Mouse (Mus musculus) thymus, postnatal 10 days (tissue): ENCODE measurements around the gene Gbgt1.

Experiments used
- DNase-seq, 2 experiments: peaks; one replicate each; pipeline ENCODE4 v3.0.0; 2021; ENCODE audit warnings: low spot score in 2 of 2

Gene Gbgt1

GRCm38 (mm10) chr2:28528354-28528730 is 31.7 kb downstream of the Gbgt1 start:
- no peak for DNase-seq

GRCm38 (mm10) chr2:28529856-28530255 is 33.2 kb downstream of the Gbgt1 start:
- DNase-seq: no peak

- no peak for DNase-seq
Observed at GRCm38 (mm10) chr2:28530311-28530710, 33.6 kb downstream of the Gbgt1 start.

GRCm38 (mm10) chr2:28532938-28533771 is 36.5 kb downstream of the Gbgt1 start:
- DNase-seq: peak; percentile 53 to 55

GRCm38 (mm10) chr2:28533901-28534435 is 37.3 kb downstream of the Gbgt1 start:
- no peak for DNase-seq

GRCm38 (mm10) chr2:28534436-28535262 is 38.0 kb downstream of the Gbgt1 start:
- DNase-seq: no peak

- DNase-seq: no peak
Observed at GRCm38 (mm10) chr2:28535263-28535540, 38.5 kb downstream of the Gbgt1 start.

- DNase-seq: no peak
Observed at GRCm38 (mm10) chr2:28535650-28536049, 39.0 kb downstream of the Gbgt1 start.

- no peak for DNase-seq
Observed at GRCm38 (mm10) chr2:28536166-28536565, 39.5 kb downstream of the Gbgt1 start.

GRCm38 (mm10) chr2:28536766-28537633 is 40.3 kb downstream of the Gbgt1 start:
- DNase-seq: no peak

- DNase-seq: no peak
Observed at GRCm38 (mm10) chr2:28537634-28537920, 40.9 kb downstream of the Gbgt1 start.

GRCm38 (mm10) chr2:28537995-28538816 is 41.5 kb downstream of the Gbgt1 start:
- no peak for DNase-seq

- DNase-seq: no peak
Observed at GRCm38 (mm10) chr2:28538817-28539128, 42.1 kb downstream of the Gbgt1 start.

- DNase-seq: no peak
Observed at GRCm38 (mm10) chr2:28539206-28539605, 42.5 kb downstream of the Gbgt1 start.

- peak; percentile 27 to 34 for DNase-seq
Observed at GRCm38 (mm10) chr2:28539949-28540348, 43.3 kb downstream of the Gbgt1 start.

GRCm38 (mm10) chr2:28540587-28541227 is 44.0 kb downstream of the Gbgt1 start:
- no peak for DNase-seq

GRCm38 (mm10) chr2:28543894-28544293 is 47.2 kb downstream of the Gbgt1 start:
- no peak for DNase-seq

- DNase-seq: no peak
Observed at GRCm38 (mm10) chr2:28545976-28546375, 49.3 kb downstream of the Gbgt1 start.

GRCm38 (mm10) chr2:28546560-28546959 is 49.9 kb downstream of the Gbgt1 start:
- DNase-seq: no peak

- peak; percentile 58 to 88 for DNase-seq
Observed at GRCm38 (mm10) chr2:28547237-28548172, 50.8 kb downstream of the Gbgt1 start.
